Mouse (Mus musculus): ENCODE measurements around the gene Mbd3. TPM values are rescaled to one million over a fixed set of nuclear protein-coding genes. Genes with fewer than 3 reads are reported as not detected.

Mbd3 gene
- total and polyA plus RNA-seq, 3 experiments, result 48.7 to 131 (median 67.0) TPM

DNA sequence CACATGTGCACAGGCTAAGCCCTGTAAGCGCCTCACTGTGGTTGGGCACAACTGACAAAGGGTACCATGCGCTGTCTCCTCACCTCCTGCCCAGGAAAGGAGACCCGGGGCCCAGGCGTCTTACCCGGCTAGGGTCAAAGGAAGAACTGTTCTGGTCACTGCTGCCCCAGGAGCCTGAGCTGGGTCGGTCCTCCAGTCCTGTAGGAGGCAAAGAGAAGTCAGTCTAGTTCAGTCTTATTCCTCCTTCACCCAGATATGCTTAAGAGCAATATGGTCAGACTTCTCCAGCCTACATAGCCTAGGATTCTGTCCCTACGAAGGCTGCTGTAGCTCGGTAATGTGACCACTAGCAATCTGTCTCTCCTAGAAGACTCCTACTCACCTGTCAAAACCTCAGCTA, 21.9 kb upstream of the Mbd3 start:
- in situ Hi-C loops (cut with MboI; ENCODE audit: low pct_ligation_motif_present, low pct_unique_long_range_greater_than_20kb, low sequenced_read_pairs), result no loop called here

GRCm38 (mm10) chr10:80420729-80421128, 21.4 kb upstream of the Mbd3 start:
- Histone ChIP-seq H3K9ac (ENCODE audit: insufficient read depth, low read depth) (no peak overlapping the region), H3K9me3 (replicated peaks; ENCODE audit: low read length) (peaks cover 6% of the 10 kb centered on the region), H3K4me2 (ENCODE audit: insufficient read depth, low read depth, poor library complexity, severe bottlenecking) (no peak overlapping the region), H3K27me3 (replicated peaks) (no peaks in the 10 kb centered on the region), H3K4me3 (replicated peaks in 1 of 3; ENCODE audit: low read depth in 2 of 3, low read length in 2 of 3, poor library complexity in 1 of 3) (no peak overlapping the region), H3K4me1 (ENCODE audit: control insufficient read depth in 1 of 2, insufficient read depth in 2 of 2) (peaks cover 10 to 32% of the 10 kb centered on the region in 2 experiments), H3K36me3 (replicated peaks in 1 of 2; ENCODE audit: control insufficient read depth in 1 of 2, insufficient read depth in 1 of 2, low read length in 1 of 2) (peaks cover 85 to 98% of the 10 kb centered on the region in 2 experiments), H3K27ac (ENCODE audit: insufficient read depth, low read depth) (no peak overlapping the region), H3K79me2 (replicated peaks; ENCODE audit: control insufficient read depth, extremely low read depth, insufficient read depth, poor library complexity, severe bottlenecking) (peaks cover 10% of the 10 kb centered on the region)
- no peak for DNase-seq (ENCODE audit: extremely low read depth)
- dilution Hi-C loops (cut with MboI; ENCODE audit: extremely low pct_ligation_motif_present, extremely low pct_unique_long_range_greater_than_20kb, low sequenced_read_pairs), result no loop called here
- TF ChIP-seq MAZ (IDR thresholded peaks at IDR 0.05; ENCODE audit: low read depth, low read length), result no peak
- TF ChIP-seq RCOR1 (conservative IDR thresholded peaks at IDR 0.05; ENCODE audit: low read depth, low read length), result no peak
- no peak for TF ChIP-seq CHD2 (IDR thresholded peaks at IDR 0.05; ENCODE audit: low read length)
- no peak for TF ChIP-seq GABPA (IDR thresholded peaks at IDR 0.05; ENCODE audit: insufficient replicate concordance, low read depth, low read length)
- no peak for TF ChIP-seq USF2 (conservative IDR thresholded peaks at IDR 0.05; ENCODE audit: low read depth, low read length)
- TF ChIP-seq NELFE (IDR thresholded peaks at IDR 0.05; ENCODE audit: low read depth, low read length), result no peak
- in situ Hi-C loops (cut with MboI; ENCODE audit: low pct_ligation_motif_present, low pct_unique_long_range_greater_than_20kb, low sequenced_read_pairs), result no loop called here

More for the DNA sequence above, 21.9 kb upstream of the Mbd3 start:
- peaks cover 85 to 98% of the 10 kb centered on the region in 2 experiments for H3K36me3 ChIP-seq (replicated peaks in 1 of 2; ENCODE audit: control insufficient read depth in 1 of 2, insufficient read depth in 1 of 2, low read length in 1 of 2)
- H3K9ac ChIP-seq (ENCODE audit: insufficient read depth, low read depth), result no peak overlapping the region
- TF ChIP-seq GABPA (IDR thresholded peaks at IDR 0.05; ENCODE audit: insufficient replicate concordance, low read depth, low read length), result no peak
- TF ChIP-seq POLR2AphosphoS2 (IDR thresholded peaks at IDR 0.05; ENCODE audit: low read depth, low read length), result no peak
- TF ChIP-seq TBP (conservative IDR thresholded peaks at IDR 0.05; ENCODE audit: low read depth, low read length), result no peak
- no peak for TF ChIP-seq EP300 (IDR thresholded peaks at IDR 0.05; ENCODE audit: low read length)
- no peak for TF ChIP-seq HCFC1 (IDR thresholded peaks at IDR 0.05; ENCODE audit: low read depth, low read length)
- no peak for TF ChIP-seq MAX (IDR thresholded peaks at IDR 0.05; ENCODE audit: low read length)
- TF ChIP-seq MXI1 (IDR thresholded peaks at IDR 0.05; ENCODE audit: low read depth, low read length), result no peak
- TF ChIP-seq NRF1 (IDR thresholded peaks at IDR 0.05; ENCODE audit: low read depth, low read length), result no peak
- no peak for TF ChIP-seq ZMIZ1 (IDR thresholded peaks at IDR 0.05; ENCODE audit: low read depth, low read length)
- TF ChIP-seq ELF1 (IDR thresholded peaks at IDR 0.05; ENCODE audit: low read depth, low read length), result no peak
- no peak for TF ChIP-seq UBTF (IDR thresholded peaks at IDR 0.05; ENCODE audit: low read depth, low read length)
- TF ChIP-seq ZNF384 (IDR thresholded peaks at IDR 0.05; ENCODE audit: low read depth, low read length), result no peak
- no peak for TF ChIP-seq RAD21 (IDR thresholded peaks at IDR 0.05; ENCODE audit: low read depth, low read length)
- no peak for TF ChIP-seq SMC3 (IDR thresholded peaks at IDR 0.05; ENCODE audit: low read depth, low read length)
- TF ChIP-seq CTCF (conservative IDR thresholded peaks at IDR 0.05 in 1 of 2, IDR thresholded peaks at IDR 0.05 in 1 of 2; ENCODE audit: low read depth in 2 of 2, low read length in 2 of 2), result no peak
- no peak for TF ChIP-seq BHLHE40 (IDR thresholded peaks at IDR 0.05; ENCODE audit: low read depth, low read length)
- TF ChIP-seq E2F4 (IDR thresholded peaks at IDR 0.05; ENCODE audit: insufficient replicate concordance, low read depth, low read length), result no peak
- TF ChIP-seq RCOR1 (conservative IDR thresholded peaks at IDR 0.05; ENCODE audit: low read depth, low read length), result no peak
- no peak for TF ChIP-seq IRF4 (IDR thresholded peaks at IDR 0.05; ENCODE audit: low read depth, low read length)
- peaks cover 11 to 35% of the 10 kb centered on the region in 2 experiments for H3K4me1 ChIP-seq (ENCODE audit: control insufficient read depth in 1 of 2, insufficient read depth in 2 of 2)
- H3K79me2 ChIP-seq (replicated peaks; ENCODE audit: control insufficient read depth, extremely low read depth, insufficient read depth, poor library complexity, severe bottlenecking), result peaks cover 12% of the 10 kb centered on the region
- H3K9me3 ChIP-seq (replicated peaks; ENCODE audit: low read length), result peaks cover 8% of the 10 kb centered on the region
- dilution Hi-C loops (cut with MboI; ENCODE audit: extremely low pct_ligation_motif_present, extremely low pct_unique_long_range_greater_than_20kb, low sequenced_read_pairs), result no loop called here
- no peak overlapping the region for H3K27ac ChIP-seq (ENCODE audit: insufficient read depth, low read depth)
- no peak overlapping the region for H3K4me2 ChIP-seq (ENCODE audit: insufficient read depth, low read depth, poor library complexity, severe bottlenecking)
- no peak for DNase-seq (ENCODE audit: extremely low read depth)
- H3K27me3 ChIP-seq (replicated peaks), result no peaks in the 10 kb centered on the region
- H3K4me3 ChIP-seq (replicated peaks in 1 of 3; ENCODE audit: low read depth in 2 of 3, low read length in 2 of 3, poor library complexity in 1 of 3), result no peak overlapping the region
